Mouse (Mus musculus) ES-Bruce4 (cell line): ENCODE results near the gene Lonrf2. TPM values are rescaled to one million over a fixed set of nuclear protein-coding genes. Genes with fewer than 3 reads are reported as not detected.

Experiments used
- H3K27ac ChIP-seq: 2 replicates; pipeline ENCODE4 v1.5.1; 2012; ENCODE audit warnings: low read length, inconsistent platforms; ENCODE audit not compliant: insufficient read depth
- H3K27me3 ChIP-seq: 2 replicates; pipeline ENCODE4 v1.6.1; 2012; ENCODE audit warnings: mild to moderate bottlenecking, low read length, inconsistent platforms; ENCODE audit not compliant: control insufficient read depth, poor library complexity, insufficient read depth, severe bottlenecking
- H3K36me3 ChIP-seq: 2 replicates; pipeline ENCODE4 v1.6.1; 2012; ENCODE audit warnings: inconsistent platforms, mild to moderate bottlenecking, low read length, moderate library complexity; ENCODE audit not compliant: control insufficient read depth, poor library complexity, insufficient read depth, severe bottlenecking
- H3K4me1 ChIP-seq: one replicate; pipeline ENCODE4 v1.8.1; 2011; ENCODE audit warnings: low read length; ENCODE audit not compliant: control insufficient read depth, insufficient read depth
- H3K4me3 ChIP-seq: 2 replicates; pipeline ENCODE4 v1.5.1; 2011; ENCODE audit warnings: low read depth, mild to moderate bottlenecking, low read length
- H3K9ac ChIP-seq: 2 replicates; pipeline ENCODE4 v1.6.1; 2012; ENCODE audit warnings: low read depth, mild to moderate bottlenecking, inconsistent platforms; ENCODE audit not compliant: poor library complexity, severe bottlenecking
- H3K9me3 ChIP-seq: replicated peaks from 2 replicates; pipeline ENCODE4 v1.6.1; 2012; ENCODE audit warnings: mild to moderate bottlenecking, low read length, inconsistent platforms; ENCODE audit not compliant: control insufficient read depth, poor library complexity, insufficient read depth, severe bottlenecking
- CTCF ChIP-seq: IDR thresholded peaks from one replicate; pipeline ENCODE4 v1.8.1; 2011; ENCODE audit warnings: low read depth, low read length
- EP300 ChIP-seq: IDR thresholded peaks from 2 replicates; pipeline ENCODE4 v1.6.1; 2011; ENCODE audit warnings: low read depth, low read length; ENCODE audit not compliant: insufficient read depth
- POLR2A ChIP-seq: IDR thresholded peaks from one replicate; pipeline ENCODE4 v1.8.1; 2011; ENCODE audit warnings: low read length; ENCODE audit not compliant: insufficient read depth
- polyA plus RNA-seq: library from polyadenylated mRNA; stranded (reverse); fragments of >200 nt; gene quantifications from 2 replicates; pipeline ENCODE4 v1.2.4, GENCODE M21; 2011; ENCODE audit warnings: low read depth; ENCODE audit not compliant: missing spikeins, insufficient read depth, insufficient read length

The Lonrf2 gene
- polyA plus RNA-seq, 1 experiment, result 0.12 TPM

GRCm38 (mm10) chr1:38763960-38764613, 72.4 kb downstream of the Lonrf2 start:
- Histone ChIP-seq H3K4me1 (no peaks in the 10 kb centered on the region), H3K4me3 (no peak overlapping the region), H3K36me3 (no peaks in the 10 kb centered on the region), H3K27me3 (no peaks in the 10 kb centered on the region), H3K9me3 (no peaks in the 10 kb centered on the region), H3K9ac (no peak overlapping the region), H3K27ac (no peak overlapping the region)
- TF ChIP-seq POLR2A (no peak), CTCF (no peak), EP300 (no peak)

GRCm38 (mm10) chr1:38760424-38760823, 76.1 kb downstream of the Lonrf2 start:
- no peaks in the 10 kb centered on the region for H3K36me3 ChIP-seq
- no peak overlapping the region for H3K9ac ChIP-seq
- no peaks in the 10 kb centered on the region for H3K27me3 ChIP-seq
- H3K27ac ChIP-seq, result no peak overlapping the region
- no peaks in the 10 kb centered on the region for H3K4me1 ChIP-seq
- H3K4me3 ChIP-seq, result no peak overlapping the region
- TF ChIP-seq POLR2A (no peak), EP300 (no peak), CTCF (no peak)
- no peaks in the 10 kb centered on the region for H3K9me3 ChIP-seq

GRCm38 (mm10) chr1:38757791-38758403, 78.6 kb downstream of the Lonrf2 start:
- no peak for TF ChIP-seq EP300
- TF ChIP-seq POLR2A, result no peak
- no peak for TF ChIP-seq CTCF
- Histone ChIP-seq H3K36me3 (no peaks in the 10 kb centered on the region), H3K4me1 (no peaks in the 10 kb centered on the region), H3K4me3 (no peak overlapping the region), H3K27ac (no peak overlapping the region), H3K27me3 (no peaks in the 10 kb centered on the region), H3K9me3 (no peaks in the 10 kb centered on the region), H3K9ac (no peak overlapping the region)

- Histone ChIP-seq H3K9ac (no peak overlapping the region), H3K27ac (no peak overlapping the region), H3K4me1 (no peaks in the 10 kb centered on the region), H3K27me3 (no peaks in the 10 kb centered on the region), H3K4me3 (no peak overlapping the region), H3K9me3 (peaks cover 11% of the 10 kb centered on the region), H3K36me3 (no peaks in the 10 kb centered on the region)
- TF ChIP-seq POLR2A (no peak), EP300 (no peak), CTCF (no peak)
Observed at GRCm38 (mm10) chr1:38743863-38744262, 92.6 kb downstream of the Lonrf2 start.

Other genes starting within 250 kb of the Lonrf2 start
- 9.2 and 10.5 TPM in 2 replicates for gene Aff3, start 171.8 kb downstream of the Lonrf2 start, polyA plus RNA-seq
- gene Chst10, start 61.5 kb upstream of the Lonrf2 start, polyA plus RNA-seq, result 7.7 and 8.5 TPM in 2 replicates
- gene Nms, start 102.4 kb upstream of the Lonrf2 start, polyA plus RNA-seq, result not detected in 2 replicates
- gene Pdcl3, start 148.9 kb upstream of the Lonrf2 start, polyA plus RNA-seq, result 198 and 199 TPM in 2 replicates